Mouse (Mus musculus) olfactory bulb, adult 2 months (tissue): ENCODE data around the gene Hist1h4h.
"Not testable (repeated sequence)": the region's sequence is repeated elsewhere in the genome, so short reads cannot be mapped to it uniquely, and the experiment has no call there.

Source experiments
- CTCF ChIP-seq: fragments of 200-500 bp; IDR thresholded peaks from 2 replicates; pipeline ENCODE4 v1.5.1; 2012; ENCODE audit warnings: low read depth, mild to moderate bottlenecking, low read length, moderate library complexity; ENCODE audit not compliant: insufficient read depth
- POLR2A ChIP-seq: fragments of 200-500 bp; IDR thresholded peaks from 2 replicates; pipeline ENCODE4 v1.6.1; 2012; ENCODE audit warnings: mild to moderate bottlenecking, low read depth, low read length, moderate library complexity; ENCODE audit not compliant: insufficient read depth

GRCm38 (mm10) chr13:23539821-23540220, 9.0 kb downstream of the Hist1h4h start:
- not testable (repeated sequence) for TF ChIP-seq POLR2A, CTCF
